ENCODE assay signal across 15 mouse cellular contexts in the genomic region with DNA sequence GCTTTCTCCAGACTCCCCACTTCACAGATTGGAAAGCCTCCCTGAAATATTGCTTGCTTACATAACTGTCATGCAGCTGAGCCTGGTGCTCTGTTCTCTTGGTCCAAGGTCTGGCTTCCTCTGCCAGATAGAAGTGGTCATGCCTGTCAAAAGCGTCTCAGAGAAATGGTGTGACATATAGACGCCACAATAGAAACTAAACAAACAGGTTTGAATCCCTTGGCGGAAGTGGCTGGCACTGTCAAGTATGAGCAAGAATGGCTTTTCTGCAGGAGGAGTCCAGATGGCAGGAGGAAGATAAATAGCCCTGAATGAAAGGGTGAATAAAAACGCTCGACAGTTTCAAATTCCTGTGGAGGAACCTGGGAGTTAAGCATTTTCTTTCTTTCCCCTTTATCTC.
DNase-seq lines count a peak whose midpoint lies in the region; ATAC-seq and TF ChIP-seq lines count a peak whose summit lies in the region.
"Had no signal": no experiment of that assay in that cellular context is flagged by ENCODE, and none has a peak within 500 bp of the region (broad histone marks: within the 10 kb centered on the region; RNA-seq: fewer than 3 reads in every experiment).

No protein-coding gene starts in this region.

- TF ChIP-seq CTCF in forebrain, postnatal 0 days (IDR thresholded peaks at IDR 0.05; ENCODE audit: low read depth), result no peak

- no peaks in the 10 kb centered on the region for H3K36me3 ChIP-seq in forebrain, postnatal 0 days (ENCODE audit: insufficient read depth)
- no peaks in the 10 kb centered on the region for H3K36me3 ChIP-seq in forebrain, embryonic 10.5 days (replicated peaks)
- H3K36me3 ChIP-seq in midbrain, embryonic 11.5 days (ENCODE audit: control insufficient read depth, insufficient read depth, low read length), result no peaks in the 10 kb centered on the region
- H3K36me3 ChIP-seq in midbrain, embryonic 13.5 days, result no peaks in the 10 kb centered on the region
- H3K36me3 ChIP-seq: midbrain, embryonic 15.5 days had no signal

- peak; percentile 43; the same call in 1 of the 2 replicates for ATAC-seq in forebrain, postnatal 0 days
- 0 out of 2 replicates have a peak, but pooled peaks have one; percentile 35 for ATAC-seq in midbrain, embryonic 11.5 days (ENCODE audit: low FRiP score)
- no peak for ATAC-seq in midbrain, embryonic 13.5 days
- ATAC-seq: liver, postnatal 0 days; midbrain, embryonic 15.5 days had no signal

- H3K4me3 ChIP-seq in forebrain, postnatal 0 days (ENCODE audit: low read depth, low read length), result no peak overlapping the region
- H3K4me3 ChIP-seq in forebrain, embryonic 10.5 days, result no peak overlapping the region
- H3K4me3 ChIP-seq in midbrain, embryonic 11.5 days (ENCODE audit: low read depth, low read length), result no peak overlapping the region
- H3K4me3 ChIP-seq in midbrain, embryonic 13.5 days (replicated peaks), result no peak overlapping the region
- H3K4me3 ChIP-seq: midbrain, embryonic 15.5 days had no signal

- no peaks in the 10 kb centered on the region for H3K4me1 ChIP-seq in forebrain, postnatal 0 days (ENCODE audit: insufficient read depth)
- H3K4me1 ChIP-seq in forebrain, embryonic 10.5 days, result no peaks in the 10 kb centered on the region
- H3K4me1 ChIP-seq in midbrain, embryonic 11.5 days (ENCODE audit: control insufficient read depth, insufficient read depth, low read length), result no peaks in the 10 kb centered on the region
- H3K4me1 ChIP-seq in midbrain, embryonic 13.5 days (replicated peaks), result peaks cover 5% of the 10 kb centered on the region; the same call in 1 of the 2 replicates
- H3K4me1 ChIP-seq: midbrain, embryonic 15.5 days had no signal

- no peaks in the 10 kb centered on the region for H3K9me3 ChIP-seq in forebrain, postnatal 0 days (ENCODE audit: low read length)
- no peaks in the 10 kb centered on the region for H3K9me3 ChIP-seq in forebrain, embryonic 10.5 days
- H3K9me3 ChIP-seq in midbrain, embryonic 11.5 days (ENCODE audit: control insufficient read depth, low read length), result no peaks in the 10 kb centered on the region
- no peaks in the 10 kb centered on the region for H3K9me3 ChIP-seq in midbrain, embryonic 13.5 days
- H3K9me3 ChIP-seq: midbrain, embryonic 15.5 days had no signal

- H3K4me2 ChIP-seq in forebrain, postnatal 0 days (ENCODE audit: low read depth), result no peak overlapping the region
- no peak overlapping the region for H3K4me2 ChIP-seq in midbrain, embryonic 11.5 days
- H3K4me2 ChIP-seq in midbrain, embryonic 13.5 days (replicated peaks), result no peak overlapping the region
- H3K4me2 ChIP-seq: heart, embryonic 11.5 days; midbrain, embryonic 15.5 days had no signal

- no peak overlapping the region for H3K9ac ChIP-seq in forebrain, postnatal 0 days
- no peak overlapping the region for H3K9ac ChIP-seq in midbrain, embryonic 11.5 days (ENCODE audit: low read length)
- H3K9ac ChIP-seq in midbrain, embryonic 13.5 days (replicated peaks), result no peak overlapping the region
- H3K9ac ChIP-seq: liver, postnatal 0 days; midbrain, embryonic 15.5 days had no signal

- WGBS in forebrain, postnatal 0 days, result 37% methylated on average over 5 of the region's 5 CpGs
- 79% methylated on average over 5 of the region's 5 CpGs for WGBS in forebrain, embryonic 10.5 days
- 56% methylated on average over 5 of the region's 5 CpGs for WGBS in midbrain, embryonic 11.5 days
- WGBS in midbrain, embryonic 13.5 days, result 38% methylated on average over 5 of the region's 5 CpGs

- no peak for DNase-seq in forebrain, postnatal 0 days
- no peak for DNase-seq in forebrain, embryonic 10.5 days (ENCODE audit: extremely low spot score, low spot score)
- DNase-seq in midbrain, embryonic 11.5 days (ENCODE audit: low spot score, missing footprints), result no peak
- DNase-seq in cerebellum, adult 9-11 months, result peak; percentile 70
- peak; percentile 5 for DNase-seq in forelimb bud, embryonic 11.5 days (ENCODE audit: low read depth, low spot score)
- no peak for DNase-seq in adrenal gland, postnatal 14 days
- DNase-seq in lung, postnatal 14 days, result no peak
- DNase-seq: adrenal gland, adult 8-10 months; gastrocnemius, postnatal 10 days; kidney, adult 2 months; liver, postnatal 0 days; lung, postnatal 4 days had no signal

- no peak overlapping the region for H3K27ac ChIP-seq in forebrain, postnatal 0 days (ENCODE audit: low read depth, low read length)
- H3K27ac ChIP-seq in forebrain, embryonic 10.5 days, result no peak overlapping the region
- H3K27ac ChIP-seq in midbrain, embryonic 11.5 days (ENCODE audit: low read depth, low read length), result no peak overlapping the region
- H3K27ac ChIP-seq in midbrain, embryonic 13.5 days, result no peak overlapping the region
- H3K27ac ChIP-seq: midbrain, embryonic 15.5 days had no signal

- no peaks in the 10 kb centered on the region for H3K27me3 ChIP-seq in forebrain, postnatal 0 days (ENCODE audit: insufficient read depth, low read length)
- H3K27me3 ChIP-seq in forebrain, embryonic 10.5 days (ENCODE audit: poor library complexity, severe bottlenecking), result no peaks in the 10 kb centered on the region
- no peaks in the 10 kb centered on the region for H3K27me3 ChIP-seq in midbrain, embryonic 11.5 days (ENCODE audit: control insufficient read depth, insufficient read depth, low read length)
- no peaks in the 10 kb centered on the region for H3K27me3 ChIP-seq in midbrain, embryonic 13.5 days
- H3K27me3 ChIP-seq: midbrain, embryonic 15.5 days had no signal

Comparison
In these comparisons a context has a peak if more than half of its experiments do, and no peak if none do; other contexts are left out.
1. DNase-seq: peak in cerebellum, adult 9-11 months (single experiment) and forelimb bud, embryonic 11.5 days (single experiment); none in forebrain, postnatal 0 days (single experiment), forebrain, embryonic 10.5 days (single experiment), midbrain, embryonic 11.5 days (single experiment), adrenal gland, postnatal 14 days (single experiment) and lung, postnatal 14 days (single experiment).